Mouse (Mus musculus): Measurements from ENCODE around the gene 1810062G17Rik.

DNA sequence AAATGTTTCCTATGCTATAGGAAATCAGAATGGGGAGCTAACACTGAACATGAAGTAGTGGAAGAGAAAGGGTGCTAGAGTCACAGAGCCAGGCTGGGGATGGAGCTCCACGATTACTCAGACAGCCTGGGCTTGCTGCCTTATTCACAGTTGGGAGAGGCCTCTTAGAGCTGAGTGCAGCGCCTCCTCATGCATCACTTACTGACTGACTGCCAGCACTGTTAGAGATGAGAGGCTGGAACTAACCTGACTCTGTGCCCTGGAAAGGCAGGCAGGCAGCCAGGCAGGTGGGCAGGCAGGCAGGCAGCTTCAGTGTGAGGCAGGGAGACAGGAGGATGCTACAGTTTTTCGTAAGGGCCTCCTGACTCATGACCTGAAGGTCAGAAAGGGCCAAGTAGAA, 20.2 kb upstream of the 1810062G17Rik start:
- TF ChIP-seq CTCF (conservative IDR thresholded peaks at IDR 0.05; ENCODE audit: low read length) (no peak), POU5F1 (IDR thresholded peaks at IDR 0.05; ENCODE audit: borderline replicate concordance, low read length) (no peak)

Data from E14TG2a.4 (cell line).